Mouse (Mus musculus) hindbrain, embryonic 13.5 days (tissue): Measurements from ENCODE around the gene Ryr2. TPM values are rescaled to one million over a fixed set of nuclear protein-coding genes. Genes with fewer than 3 reads are reported as not detected.
"Not testable (repeated sequence)": the region's sequence is repeated elsewhere in the genome, so short reads cannot be mapped to it uniquely, and the experiment has no call there.

Source experiments
- ATAC-seq: fragments of 200-750 bp; cut with Nextera tagmentation; 2 replicates; pipeline ENCODE4 v1.8.0; 2017; ENCODE audit warnings: moderate TSS enrichment; ENCODE audit not compliant: low FRiP score
- H3K27ac ChIP-seq: fragments of 300-500 bp; sonication (generic); 2 replicates; pipeline ENCODE4 v1.5.1; 2015; ENCODE audit warnings: inconsistent platforms, mild to moderate bottlenecking, moderate library complexity
- H3K27me3 ChIP-seq: fragments of 300-500 bp; sonication (generic); 2 replicates; pipeline ENCODE4 v1.6.1; 2015; ENCODE audit warnings: mild to moderate bottlenecking, inconsistent platforms
- H3K36me3 ChIP-seq: fragments of 300-500 bp; sonication (generic); 2 replicates; pipeline ENCODE4 v1.6.1; 2015; ENCODE audit warnings: mild to moderate bottlenecking, inconsistent platforms
- H3K4me1 ChIP-seq: fragments of 300-500 bp; sonication (generic); replicated peaks from 2 replicates; pipeline ENCODE4 v1.6.1; 2015; ENCODE audit warnings: inconsistent platforms
- H3K4me2 ChIP-seq: fragments of 300-500 bp; sonication (generic); 2 replicates; pipeline ENCODE4 v1.6.1; 2015; ENCODE audit warnings: inconsistent platforms, mild to moderate bottlenecking, moderate library complexity
- H3K4me3 ChIP-seq: fragments of 300-500 bp; sonication (generic); 2 replicates; pipeline ENCODE4 v1.5.1; 2015; ENCODE audit warnings: mild to moderate bottlenecking, inconsistent platforms
- H3K9ac ChIP-seq: fragments of 300-500 bp; sonication (generic); 2 replicates; pipeline ENCODE4 v1.6.1; 2015; ENCODE audit warnings: mild to moderate bottlenecking, inconsistent platforms
- H3K9me3 ChIP-seq: fragments of 300-500 bp; sonication (generic); 2 replicates; pipeline ENCODE4 v1.6.1; 2016; ENCODE audit warnings: inconsistent platforms
- WGBS: fragments of 180-500 bp; shearing (Covaris S2); methylation state at CpG from one replicate; pipeline ENCODE4 v1.1.7; 2015; 5-methylcytosine and 5-hydroxymethylcytosine counted together
- polyA plus RNA-seq: library from polyadenylated mRNA; unstranded; fragments of >200 nt; fragmentation: Nextera tagmentation; extraction: Ambion mirVana; gene quantifications from 2 replicates; pipeline ENCODE4 v1.2.1, GENCODE M21; 2015

Gene Ryr2
- polyA plus RNA-seq, 1 experiment from 2014 or later = 2.2 TPM

DNA sequence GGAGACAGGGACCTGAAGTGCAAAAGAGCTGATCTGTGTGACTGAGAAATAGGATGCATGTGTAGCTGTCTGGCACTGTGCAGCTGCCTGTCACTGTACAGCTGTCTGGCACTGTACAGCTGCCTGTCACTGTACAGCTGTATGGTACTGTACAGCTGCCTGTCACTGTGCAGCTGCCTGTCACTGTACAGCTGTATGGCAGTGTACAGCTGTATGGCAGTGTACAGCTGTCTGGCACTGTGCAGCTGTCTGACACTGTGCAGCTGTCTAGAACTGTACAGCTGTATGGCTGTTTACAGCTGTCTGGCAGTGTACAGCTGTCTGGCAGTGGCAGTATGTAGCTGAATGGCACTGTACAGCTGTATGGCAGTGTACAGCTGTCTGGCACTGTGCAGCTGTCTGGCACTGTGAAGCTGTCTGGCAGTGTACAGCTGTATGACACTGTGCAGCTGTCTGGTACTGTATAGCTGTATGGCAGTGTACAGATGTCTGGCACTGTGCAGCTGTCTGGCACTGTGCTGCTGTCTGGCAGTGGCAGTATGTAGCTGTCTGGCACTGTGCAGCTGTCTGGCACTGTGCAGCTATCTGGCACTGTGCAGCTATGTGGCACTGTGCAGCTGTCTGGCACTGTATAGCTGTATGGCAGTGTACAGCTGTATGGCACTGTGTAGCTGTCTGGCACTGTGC lies 147.1 kb downstream of the Ryr2 start:
- Histone ChIP-seq H3K27me3 (no peaks in the 10 kb centered on the region), H3K9me3 (no peaks in the 10 kb centered on the region)
- no peak for ATAC-seq

DNA sequence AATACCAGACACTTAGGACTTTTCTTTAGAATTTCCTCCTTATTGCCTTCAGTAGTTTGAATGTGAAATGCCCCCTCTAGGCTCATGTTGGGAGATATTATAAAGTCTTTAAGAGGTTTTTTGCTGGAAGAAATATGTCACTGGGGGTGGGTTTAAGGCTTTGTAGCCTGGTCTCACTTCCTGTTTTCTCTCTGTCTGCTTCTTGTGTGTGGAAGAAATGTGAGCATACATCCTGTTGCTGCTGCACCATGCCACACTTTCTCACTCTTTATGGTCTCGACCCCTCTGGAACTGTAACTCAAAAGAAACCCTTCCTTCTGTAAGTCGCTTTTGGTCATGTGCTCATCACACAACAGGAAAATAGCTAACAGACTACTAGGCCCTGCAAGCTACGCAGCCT lies 147.9 kb downstream of the Ryr2 start:
- H3K4me1 ChIP-seq = no peaks in the 10 kb centered on the region
- H3K4me2 ChIP-seq = no peak overlapping the region
- no peak overlapping the region for H3K9ac ChIP-seq
- H3K9me3 ChIP-seq = no peaks in the 10 kb centered on the region
- no peaks in the 10 kb centered on the region for H3K27me3 ChIP-seq
- no peak overlapping the region for H3K4me3 ChIP-seq
- ATAC-seq = no peak
- H3K36me3 ChIP-seq = no peaks in the 10 kb centered on the region
- WGBS = 77% methylated on average over 3 of the region's 3 CpGs
- no peak overlapping the region for H3K27ac ChIP-seq

More for the DNA sequence above, 147.1 kb downstream of the Ryr2 start:
- H3K27ac ChIP-seq = no peak overlapping the region
- H3K4me1 ChIP-seq = no peaks in the 10 kb centered on the region
- H3K36me3 ChIP-seq = no peaks in the 10 kb centered on the region
- H3K4me3 ChIP-seq = no peak overlapping the region
- no peak overlapping the region for H3K9ac ChIP-seq
- no peak overlapping the region for H3K4me2 ChIP-seq

- Histone ChIP-seq H3K36me3 (no peaks in the 10 kb centered on the region), H3K9ac (no peak overlapping the region), H3K9me3 (no peaks in the 10 kb centered on the region), H3K27me3 (no peaks in the 10 kb centered on the region), H3K27ac (no peak overlapping the region), H3K4me3 (no peak overlapping the region), H3K4me2 (no peak overlapping the region), H3K4me1 (no peaks in the 10 kb centered on the region)
- WGBS = 88% methylated on average over 4 of the region's 4 CpGs
- no peak for ATAC-seq
These were observed 148.5 kb downstream of the Ryr2 start for GRCm38 (mm10) chr13:11958271-11958670.

DNA sequence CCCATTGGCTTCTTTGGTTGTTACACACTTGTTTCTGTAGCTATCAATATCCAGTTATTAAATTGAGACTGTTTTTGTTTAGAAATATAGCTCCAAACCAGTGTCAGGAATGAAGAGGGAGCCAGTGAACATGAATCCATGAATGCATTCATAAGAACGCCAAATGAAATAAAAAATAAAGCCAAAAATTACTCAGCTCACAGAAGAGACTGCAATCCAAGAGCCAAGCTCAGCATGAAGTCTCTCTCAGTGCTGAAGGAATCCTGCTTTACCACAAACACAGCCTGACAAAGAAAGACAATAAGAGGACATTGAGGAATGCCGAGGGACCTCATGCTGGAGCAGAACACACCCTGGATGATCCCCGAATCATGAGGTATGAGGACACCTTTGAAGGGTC lies 154.8 kb downstream of the Ryr2 start:
- ATAC-seq = no peak
- Histone ChIP-seq H3K4me3 (no peak overlapping the region), H3K27ac (no peak overlapping the region), H3K36me3 (no peaks in the 10 kb centered on the region), H3K9me3 (no peaks in the 10 kb centered on the region), H3K4me1 (no peaks in the 10 kb centered on the region), H3K9ac (no peak overlapping the region), H3K27me3 (no peaks in the 10 kb centered on the region), H3K4me2 (no peak overlapping the region)
- WGBS = 72% methylated on average over 3 of the region's 3 CpGs

DNA sequence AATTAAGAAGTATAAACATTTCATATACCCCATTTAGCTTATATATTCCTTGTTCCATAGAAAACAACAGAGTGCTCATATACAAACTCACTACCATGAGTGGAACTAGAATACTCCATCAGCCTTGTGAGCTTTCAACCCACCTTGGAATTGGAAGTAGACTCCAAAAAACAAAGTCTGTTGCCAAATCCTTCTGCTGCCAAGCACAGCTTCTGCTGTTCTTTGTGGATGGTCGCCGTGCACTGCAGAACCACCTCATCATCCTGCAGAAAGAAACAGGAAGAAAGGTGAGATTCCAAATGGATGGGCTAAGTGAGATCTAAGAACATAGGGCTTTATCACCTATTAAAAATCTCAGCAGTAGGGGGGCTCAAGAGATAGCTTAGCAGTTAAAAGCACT lies 161.0 kb downstream of the Ryr2 start:
- no peak overlapping the region for H3K4me3 ChIP-seq
- no peak for ATAC-seq
- 90% methylated on average over 2 of the region's 2 CpGs for WGBS
- no peak overlapping the region for H3K27ac ChIP-seq
- H3K9ac ChIP-seq = no peak overlapping the region
- H3K4me2 ChIP-seq = no peak overlapping the region
- H3K27me3 ChIP-seq = no peaks in the 10 kb centered on the region
- H3K4me1 ChIP-seq = no peaks in the 10 kb centered on the region
- no peaks in the 10 kb centered on the region for H3K36me3 ChIP-seq
- H3K9me3 ChIP-seq = no peaks in the 10 kb centered on the region

- Histone ChIP-seq H3K9me3 (no peaks in the 10 kb centered on the region), H3K4me2 (no peak overlapping the region), H3K36me3 (no peaks in the 10 kb centered on the region), H3K27ac (no peak overlapping the region), H3K4me1 (no peaks in the 10 kb centered on the region), H3K4me3 (no peak overlapping the region), H3K27me3 (no peaks in the 10 kb centered on the region), H3K9ac (no peak overlapping the region)
- 82% methylated on average over 4 of the region's 4 CpGs for WGBS
- no peak for ATAC-seq
These were observed 165.0 kb downstream of the Ryr2 start for GRCm38 (mm10) chr13:11941724-11942123.

GRCm38 (mm10) chr13:11934297-11935060 lies 172.3 kb downstream of the Ryr2 start:
- not testable (repeated sequence) for H3K9ac ChIP-seq, H3K4me1 ChIP-seq, ATAC-seq, H3K4me2 ChIP-seq, H3K27me3 ChIP-seq, H3K36me3 ChIP-seq, H3K9me3 ChIP-seq, H3K27ac ChIP-seq, H3K4me3 ChIP-seq
- 54% methylated on average over 3 of the region's 3 CpGs for WGBS

DNA sequence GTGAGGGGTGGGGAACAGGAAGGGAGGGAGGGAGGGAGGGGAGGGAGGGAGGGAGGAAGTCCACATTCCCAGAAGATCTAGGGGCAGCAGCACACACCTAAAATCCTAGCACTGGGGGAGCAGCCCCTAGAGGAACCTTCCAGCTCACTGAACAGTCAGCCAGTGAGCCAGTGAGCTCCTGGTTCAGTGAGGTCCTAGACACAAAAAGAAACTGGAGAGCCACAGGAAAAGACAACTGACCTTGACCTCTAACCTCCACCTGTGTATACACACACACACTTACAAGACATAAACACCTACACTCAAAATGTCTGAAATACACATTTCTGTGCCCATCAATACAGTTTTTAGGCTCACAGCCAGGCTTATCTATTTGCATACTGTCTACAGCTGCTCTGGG lies 173.4 kb downstream of the Ryr2 start:
- no peaks in the 10 kb centered on the region for H3K36me3 ChIP-seq
- no peak overlapping the region for H3K4me2 ChIP-seq
- ATAC-seq = no peak
- no peaks in the 10 kb centered on the region for H3K27me3 ChIP-seq
- no peak overlapping the region for H3K4me3 ChIP-seq
- no peak overlapping the region for H3K27ac ChIP-seq
- no peaks in the 10 kb centered on the region for H3K4me1 ChIP-seq
- no peak overlapping the region for H3K9ac ChIP-seq
- H3K9me3 ChIP-seq = no peaks in the 10 kb centered on the region

GRCm38 (mm10) chr13:11928709-11929108 lies 178.0 kb downstream of the Ryr2 start:
- no peaks in the 10 kb centered on the region for H3K4me1 ChIP-seq
- H3K4me3 ChIP-seq = no peak overlapping the region
- H3K36me3 ChIP-seq = no peaks in the 10 kb centered on the region
- no peak overlapping the region for H3K9ac ChIP-seq
- H3K9me3 ChIP-seq = no peaks in the 10 kb centered on the region
- no peaks in the 10 kb centered on the region for H3K27me3 ChIP-seq
- WGBS = 88% methylated on average over 3 of the region's 3 CpGs
- no peak overlapping the region for H3K27ac ChIP-seq
- no peak for ATAC-seq
- no peak overlapping the region for H3K4me2 ChIP-seq

DNA sequence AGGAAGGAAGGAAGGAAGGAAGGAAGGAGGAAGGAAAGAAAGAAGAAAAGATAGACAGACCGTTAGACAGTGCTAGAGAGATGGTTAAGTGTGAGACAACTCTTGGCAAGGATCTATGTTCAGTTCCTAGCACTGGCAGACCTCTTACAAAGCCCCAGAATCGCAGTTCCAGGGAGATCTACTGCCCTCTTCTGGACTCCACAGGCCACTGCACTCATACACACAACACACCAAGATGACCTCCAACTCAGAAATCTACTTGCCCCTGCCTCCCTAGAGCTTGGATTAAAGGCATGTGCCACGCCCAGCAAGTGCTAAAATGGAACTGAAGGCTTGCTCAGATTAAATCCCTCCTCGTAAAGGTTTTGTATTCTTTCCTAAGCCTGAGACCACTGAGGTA lies 179.0 kb downstream of the Ryr2 start:
- H3K9me3 ChIP-seq = no peaks in the 10 kb centered on the region
- H3K4me3 ChIP-seq = no peak overlapping the region
- H3K36me3 ChIP-seq = no peaks in the 10 kb centered on the region
- no peaks in the 10 kb centered on the region for H3K27me3 ChIP-seq
- no peaks in the 10 kb centered on the region for H3K4me1 ChIP-seq
- no peak overlapping the region for H3K4me2 ChIP-seq
- 79% methylated on average over 4 of the region's 4 CpGs for WGBS
- no peak overlapping the region for H3K27ac ChIP-seq
- ATAC-seq = no peak
- no peak overlapping the region for H3K9ac ChIP-seq

GRCm38 (mm10) chr13:11926720-11927500 lies 179.8 kb downstream of the Ryr2 start:
- no peak for ATAC-seq
- WGBS = 79% methylated on average over 11 of the region's 11 CpGs

DNA sequence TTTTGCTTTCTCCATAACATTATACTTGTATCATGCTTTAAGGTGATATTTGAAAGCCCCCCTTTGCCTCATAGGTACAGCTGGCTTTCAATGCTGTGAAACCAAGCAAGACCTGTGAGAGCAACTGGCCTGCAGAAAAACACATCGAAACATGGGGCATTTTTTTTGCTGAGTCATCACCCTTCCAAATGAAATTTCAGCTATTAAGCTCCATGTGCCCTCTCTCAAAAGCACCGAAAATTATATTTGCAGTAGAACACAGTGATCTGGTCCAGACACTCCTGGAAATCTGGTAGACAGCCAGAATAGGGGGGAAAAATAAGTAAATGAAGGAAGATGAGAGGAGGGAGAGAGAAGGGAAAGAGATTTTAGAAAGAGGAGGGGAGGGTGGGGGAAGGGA lies 180.5 kb downstream of the Ryr2 start:
- ATAC-seq = no peak
- 76% methylated on average over 2 of the region's 2 CpGs for WGBS
- Histone ChIP-seq H3K9me3 (no peaks in the 10 kb centered on the region), H3K4me3 (no peak overlapping the region), H3K27me3 (no peaks in the 10 kb centered on the region), H3K4me2 (no peak overlapping the region), H3K27ac (no peak overlapping the region), H3K9ac (no peak overlapping the region), H3K4me1 (no peaks in the 10 kb centered on the region), H3K36me3 (no peaks in the 10 kb centered on the region)

More at GRCm38 (mm10) chr13:11926720-11927500, 179.8 kb downstream of the Ryr2 start:
- H3K9me3 ChIP-seq = no peaks in the 10 kb centered on the region
- H3K4me2 ChIP-seq = no peak overlapping the region
- H3K9ac ChIP-seq = no peak overlapping the region
- H3K36me3 ChIP-seq = no peaks in the 10 kb centered on the region
- no peak overlapping the region for H3K4me3 ChIP-seq
- no peaks in the 10 kb centered on the region for H3K4me1 ChIP-seq
- no peaks in the 10 kb centered on the region for H3K27me3 ChIP-seq
- H3K27ac ChIP-seq = no peak overlapping the region
